8 mouse cellular contexts compared by ENCODE assay signal in genomic region chr8:128684609-128685506, GRCm38 (mm10). TPM values are rescaled to one million over a fixed set of nuclear protein-coding genes. Genes with fewer than 3 reads are reported as not detected.
DNase-seq lines count a peak whose midpoint lies in the region; ATAC-seq lines count a peak whose summit lies in the region.

No protein-coding gene starts in this region.

- DNase-seq in embryo, embryonic 10 days (ENCODE audit: low spot score), result peak; percentile 42
- no peak for DNase-seq in embryo, embryonic 10.5 days (ENCODE audit: low spot score)
- peak; percentile 48 to 53 for DNase-seq in spleen, postnatal 14 days (ENCODE audit: low spot score in 2 of 2)
- DNase-seq in spleen, adult 18-20 months, result no peak
- DNase-seq in hindbrain, embryonic 10.5 days (ENCODE audit: low spot score), result peak; percentile 16
- DNase-seq in right cerebral cortex, adult 2 months (ENCODE audit: low spot score in 2 of 2), result no peak
- DNase-seq in right cerebral cortex, postnatal 10 days (ENCODE audit: low spot score in 2 of 2), result no peak

- peak overlapping the region; percentile 100 for H3K27ac ChIP-seq in hindbrain, embryonic 10.5 days

- no peaks in the 10 kb centered on the region for H3K27me3 ChIP-seq in hindbrain, embryonic 10.5 days (ENCODE audit: insufficient read depth, poor library complexity, severe bottlenecking)

- 13% methylated on average over 25 of the region's 25 CpGs for WGBS in hindbrain, embryonic 10.5 days

- peak overlapping the region; percentile 88 for H3K4me3 ChIP-seq in hindbrain, embryonic 10.5 days

- H3K36me3 ChIP-seq in hindbrain, embryonic 10.5 days, result no peaks in the 10 kb centered on the region

- no peaks in the 10 kb centered on the region for H3K9me3 ChIP-seq in hindbrain, embryonic 10.5 days

- peaks cover 30% of the 10 kb centered on the region for H3K4me1 ChIP-seq in hindbrain, embryonic 10.5 days (replicated peaks)

- ATAC-seq in megakaryocyte-erythroid progenitor cell, adult 5-6 weeks (replicated peaks; ENCODE audit: low FRiP score, low TSS enrichment, poor library complexity, severe bottlenecking), result peak; percentile 64

RNA-seq across cellular contexts. Expression of gene Itgb1, which starts 0.6 kb away (rescaled TPM):
- 110 and 136 TPM in 2 replicates for polyA plus RNA-seq in hindbrain, embryonic 10.5 days (2016; fragmentation: Nextera tagmentation; extraction: Ambion mirVana)
- 65.5 and 79.9 TPM in 2 replicates for total RNA-seq in megakaryocyte-erythroid progenitor cell, adult 5-6 weeks (2014; fragmentation: Nextera tagmentation)
- 164 and 180 TPM in 2 replicates for total RNA-seq in megakaryocyte-erythroid progenitor cell, adult 5-6 weeks (2017)

Comparison
In these comparisons a context has a peak if more than half of its experiments do, and no peak if none do; other contexts are left out.
1. DNase-seq: peak in embryo, embryonic 10 days (single experiment), spleen, postnatal 14 days (2 of 2) and hindbrain, embryonic 10.5 days (single experiment); none in embryo, embryonic 10.5 days (single experiment), spleen, adult 18-20 months (0 of 2), right cerebral cortex, adult 2 months (0 of 2) and right cerebral cortex, postnatal 10 days (0 of 2).